Mouse (Mus musculus) cerebellum, postnatal 25 days (tissue): ENCODE measurements around the gene Coq9.
"Not testable (repeated sequence)": the region's sequence is repeated elsewhere in the genome, so short reads cannot be mapped to it uniquely, and the experiment has no call there.

Experiments
- DNase-seq, 2 experiments: peaks; one replicate each; pipeline ENCODE4 v3.0.0; 2021; ENCODE audit warnings: mixed read lengths in 2 of 2

Coq9 gene

DNA sequence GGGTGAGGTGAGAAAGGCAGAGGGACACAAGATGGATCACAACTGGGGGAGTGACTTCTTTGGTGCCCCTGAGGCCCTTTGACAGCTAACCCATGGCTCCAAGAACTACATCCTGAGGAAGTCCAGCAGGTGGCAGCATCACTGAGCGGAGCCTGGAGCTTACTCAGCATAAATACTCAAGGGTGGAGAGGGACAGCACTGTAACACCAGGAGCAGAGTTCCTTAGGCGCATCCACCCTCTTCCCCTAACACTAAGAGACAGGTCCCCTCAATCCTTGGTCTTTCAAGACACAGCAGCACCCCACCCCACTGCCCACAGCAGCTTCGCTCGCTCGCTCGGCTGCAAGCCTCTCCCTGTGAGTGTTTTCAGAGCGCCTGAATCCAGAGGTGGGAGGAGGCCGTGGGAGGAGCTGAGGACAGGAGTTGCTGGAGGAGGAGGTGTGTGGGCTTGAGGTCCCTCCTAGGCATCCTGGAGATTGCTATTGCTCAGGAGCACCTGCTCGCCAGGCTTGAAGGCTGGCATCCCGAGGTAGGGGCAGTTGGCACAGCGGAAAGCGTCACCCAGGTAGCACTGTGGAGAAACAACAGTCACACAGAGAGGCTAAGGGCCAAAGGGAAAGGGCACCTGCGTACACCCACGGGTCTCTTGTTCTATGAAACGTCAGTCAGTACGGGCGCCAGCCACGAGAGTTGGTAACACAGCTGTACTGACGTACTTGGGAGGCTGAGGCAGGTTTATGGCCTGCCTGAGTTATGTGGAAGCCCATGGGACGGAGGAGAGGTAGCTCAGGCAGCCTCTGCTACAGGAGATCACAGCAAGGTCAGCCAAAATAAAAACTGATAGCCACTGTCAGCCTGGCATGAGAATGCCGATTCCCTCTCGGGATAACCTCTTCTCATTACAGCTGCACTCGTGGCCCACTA, 15.2 kb upstream of the Coq9 start:
- DNase-seq: peak; percentile 55 to 70

DNA sequence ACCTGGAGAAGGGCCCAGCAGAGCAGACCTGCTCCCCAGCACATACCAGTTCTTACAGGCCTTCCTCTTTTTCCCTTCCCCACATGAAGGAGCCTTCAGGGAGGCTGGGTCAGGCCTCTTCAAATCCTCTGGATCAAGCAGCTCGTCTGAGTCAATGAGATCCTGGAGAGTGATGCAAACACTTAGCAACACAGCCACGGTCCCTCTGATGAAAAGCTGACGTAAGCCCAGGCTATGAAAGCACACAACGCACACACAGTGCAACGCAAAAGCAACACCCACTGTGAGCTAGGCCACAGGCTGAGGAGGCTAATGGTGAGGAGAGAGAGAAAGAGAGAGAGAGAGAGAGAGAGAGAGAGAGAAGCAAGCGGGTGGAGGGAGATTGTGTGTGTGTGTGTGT, 13.0 kb upstream of the Coq9 start:
- DNase-seq: no peak

DNA sequence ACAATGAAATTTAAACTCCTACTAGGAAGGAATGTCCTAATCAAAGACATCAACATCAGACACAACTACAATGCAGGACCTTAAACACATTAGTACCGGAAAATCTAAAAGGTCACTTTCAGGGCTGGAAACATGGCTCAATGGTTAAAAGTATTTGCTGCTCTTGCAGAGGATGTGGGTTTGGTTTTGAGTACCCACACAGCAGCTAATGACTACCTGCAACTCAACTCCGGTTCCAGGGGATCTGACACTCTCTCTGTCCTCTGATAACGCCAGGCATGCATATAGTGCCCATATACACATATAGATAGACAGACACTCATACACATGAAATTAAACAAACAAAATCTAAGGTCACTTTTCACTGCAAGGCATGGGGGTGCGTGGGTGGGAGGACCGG, 11.9 kb upstream of the Coq9 start:
- no peak for DNase-seq

DNA sequence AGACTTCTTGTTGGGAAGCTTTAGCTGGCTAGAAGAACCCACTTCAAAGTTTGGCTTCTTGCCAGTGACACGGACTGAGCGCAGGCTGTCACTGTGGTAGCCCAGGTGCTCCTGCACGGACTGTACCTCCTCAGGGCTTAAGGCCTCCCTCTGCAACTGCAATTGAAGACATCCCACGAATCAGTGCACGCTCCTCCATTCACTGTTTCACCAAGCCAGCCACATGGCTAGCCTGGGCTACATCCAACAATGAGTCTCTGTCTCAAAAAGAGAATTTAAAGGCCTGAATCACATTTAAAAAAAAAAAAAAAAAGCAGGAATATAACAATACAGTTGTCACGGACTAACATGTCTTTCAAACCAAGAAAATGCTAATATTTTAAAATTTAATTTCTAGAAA, 9.8 kb upstream of the Coq9 start:
- peak in 1 of 2 experiments; percentile 27 for DNase-seq

DNA sequence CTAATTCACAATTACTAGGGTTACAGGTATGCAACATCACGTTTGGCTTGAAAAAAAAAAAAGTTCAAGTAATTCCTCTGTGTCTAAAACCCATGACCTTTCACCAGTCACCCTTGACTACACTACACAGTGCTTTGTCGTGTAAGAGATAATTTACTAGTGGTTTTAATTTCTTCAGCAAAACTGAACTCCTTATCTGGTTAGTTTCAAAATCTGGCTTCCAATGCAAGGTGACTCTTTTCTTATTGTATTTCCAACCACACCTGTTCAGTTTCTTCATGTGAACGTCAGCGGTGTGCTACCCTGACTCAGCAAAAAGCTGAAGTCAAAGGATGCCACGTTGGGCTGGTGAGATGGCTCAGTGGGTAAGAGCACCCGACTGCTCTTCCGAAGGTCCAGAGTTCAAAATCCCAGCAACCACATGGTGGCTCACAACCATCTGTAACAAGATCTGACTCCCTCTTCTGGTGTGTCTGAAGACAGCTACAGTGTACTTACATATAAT, 4.2 kb upstream of the Coq9 start:
- not testable (repeated sequence) for DNase-seq

DNA sequence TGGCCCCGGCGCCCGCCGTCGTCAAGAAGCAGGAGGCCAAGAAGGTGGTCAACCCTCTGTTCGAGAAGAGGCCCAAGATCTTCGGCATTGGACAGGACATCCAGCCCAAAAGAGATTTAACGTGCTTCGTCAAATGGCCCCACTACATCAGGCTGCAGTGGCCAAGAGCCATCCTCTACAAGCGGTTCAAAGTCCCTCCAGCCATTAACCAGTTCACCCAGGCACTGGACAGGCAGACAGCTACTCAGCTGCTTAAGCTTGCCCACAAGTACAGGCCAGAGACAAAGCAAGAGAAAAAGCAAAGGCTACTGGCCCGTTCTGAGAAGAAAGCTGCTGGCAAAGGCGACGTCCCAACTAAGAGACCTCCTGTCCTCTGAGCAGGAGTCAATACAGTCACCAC, 2.4 kb upstream of the Coq9 start:
- DNase-seq: not testable (repeated sequence)

DNA sequence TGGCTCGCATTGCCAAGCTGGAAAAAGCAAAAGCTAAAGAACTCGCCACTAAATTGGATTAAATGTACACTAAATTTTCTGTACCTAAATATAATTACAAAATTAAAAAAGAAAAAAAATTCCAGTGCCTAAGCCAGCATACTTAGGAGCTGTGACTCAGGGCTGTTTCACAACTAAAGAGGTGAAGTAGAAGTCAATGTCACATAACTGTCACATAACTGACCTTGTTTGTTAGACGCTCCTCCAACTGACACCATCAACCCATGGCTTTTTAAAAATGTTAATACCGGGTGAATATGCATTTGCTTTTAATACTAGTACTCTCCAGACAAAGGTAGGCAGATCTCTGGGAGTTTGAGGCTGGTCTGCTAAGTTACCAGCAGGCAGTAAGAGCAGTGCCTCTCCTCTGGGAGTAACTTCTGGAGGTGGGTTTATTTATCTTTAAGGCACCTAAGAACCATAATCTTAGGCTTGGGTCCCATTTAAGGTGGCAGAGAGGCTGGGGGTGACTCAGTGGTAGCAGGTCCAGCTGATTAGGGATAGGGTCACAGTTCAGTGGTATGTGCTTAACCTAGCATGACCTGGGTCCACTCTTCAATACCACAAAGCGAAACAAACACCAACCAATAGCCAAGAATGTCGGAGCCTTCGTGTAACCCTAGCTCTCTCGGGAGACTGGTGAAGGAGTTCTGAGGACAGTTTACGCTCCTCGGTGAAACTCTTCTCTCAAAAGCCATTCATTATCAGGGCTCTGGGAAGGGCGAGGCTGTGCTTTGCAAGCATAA, 1.5 kb upstream of the Coq9 start:
- no peak for DNase-seq

DNA sequence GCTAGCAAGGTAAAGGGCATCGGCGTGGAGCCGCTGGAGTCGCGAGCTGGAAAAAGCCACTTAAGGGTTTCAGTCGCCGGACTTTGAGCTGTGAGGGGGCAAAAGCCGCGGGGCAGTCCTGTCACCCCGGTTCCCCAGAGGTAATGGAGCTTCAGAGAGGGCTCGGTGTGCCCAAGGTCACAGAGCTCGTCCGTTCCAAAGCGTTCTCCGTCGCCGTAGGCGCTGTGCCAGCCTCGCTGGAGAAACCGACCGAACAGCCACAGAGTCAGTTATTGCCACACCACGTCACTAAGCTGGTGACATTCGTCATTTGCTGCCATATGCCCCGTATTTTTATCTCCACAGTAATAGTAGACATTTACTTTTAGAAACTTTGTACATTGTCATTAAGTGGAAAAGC, 479 bp downstream of the Coq9 start:
- peak in 1 of 2 experiments; percentile 90 for DNase-seq

DNA sequence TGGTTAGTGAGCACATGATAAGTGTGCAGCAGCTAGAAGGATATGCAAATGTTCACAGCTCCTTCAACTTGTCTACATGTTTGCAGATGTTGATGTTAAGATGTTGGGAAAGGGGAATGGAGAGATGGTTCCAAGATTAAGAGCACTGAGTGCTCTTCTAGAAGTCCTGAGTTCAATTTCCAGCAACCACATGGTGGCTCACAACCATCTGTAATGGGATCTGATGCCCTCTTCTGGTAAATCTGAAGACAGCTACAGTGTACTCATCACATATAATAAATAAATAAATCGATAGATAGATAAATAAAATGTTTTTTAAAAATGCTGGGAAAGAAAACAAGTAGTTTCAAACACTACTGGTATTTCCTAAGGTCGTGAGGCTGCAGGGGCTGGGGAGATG, 3.1 kb downstream of the Coq9 start:
- no peak for DNase-seq

DNA sequence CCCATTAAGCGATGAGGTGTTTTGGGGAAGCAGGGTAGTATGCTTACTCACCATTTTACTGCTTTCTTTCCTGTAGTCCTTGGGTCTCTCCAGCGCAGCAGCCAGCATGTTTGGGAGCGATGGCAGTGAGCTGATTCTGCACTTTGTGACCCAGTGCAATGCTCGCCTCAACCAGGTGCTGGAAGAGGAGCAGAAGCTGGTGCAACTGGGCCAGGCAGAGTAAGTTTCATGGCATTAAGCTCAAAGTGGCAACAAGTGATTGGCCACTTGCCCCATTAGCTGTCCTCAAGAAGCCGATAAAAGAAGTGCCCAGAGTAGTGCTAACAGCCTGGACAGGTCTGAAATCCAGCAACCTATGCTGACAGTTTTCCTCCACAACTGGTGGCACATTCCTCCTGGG, 11.9 kb downstream of the Coq9 start:
- no peak for DNase-seq

DNA sequence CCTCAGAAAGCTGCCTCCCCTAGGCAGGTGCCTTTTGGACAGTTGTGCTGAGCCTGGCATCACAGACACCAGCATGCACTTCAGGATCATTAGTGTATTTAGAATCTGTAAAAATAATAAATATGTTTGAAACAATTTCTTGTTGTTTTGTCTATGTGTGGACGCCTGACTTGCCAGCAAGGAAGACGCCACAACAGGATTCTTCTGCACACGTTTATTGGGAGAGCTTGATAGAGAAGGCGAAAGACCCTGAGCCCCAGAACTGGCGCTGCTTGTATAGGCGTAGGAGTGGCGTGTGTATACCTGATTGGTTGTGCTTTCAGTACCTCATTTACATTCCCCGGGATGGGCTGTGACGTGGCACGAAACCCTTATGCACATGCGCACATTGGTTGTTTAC, 16.6 kb downstream of the Coq9 start:
- not testable (repeated sequence) for DNase-seq

DNA sequence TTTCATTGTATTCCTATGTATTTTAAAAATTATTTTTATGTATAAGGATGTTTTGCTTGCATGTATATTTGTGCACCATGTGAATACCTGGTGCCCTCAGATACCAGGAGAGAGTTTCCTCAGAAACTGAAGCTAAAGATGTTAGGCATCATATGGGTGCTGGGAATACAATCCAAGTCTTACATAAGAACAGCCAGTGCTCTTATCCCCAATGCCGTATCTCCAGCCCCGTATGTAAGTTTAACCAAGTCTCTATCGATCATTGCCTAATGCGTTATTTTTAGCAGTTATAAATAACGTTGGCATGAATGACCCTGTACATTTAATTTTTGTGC, 18.9 kb downstream of the Coq9 start:
- DNase-seq: no peak

DNA sequence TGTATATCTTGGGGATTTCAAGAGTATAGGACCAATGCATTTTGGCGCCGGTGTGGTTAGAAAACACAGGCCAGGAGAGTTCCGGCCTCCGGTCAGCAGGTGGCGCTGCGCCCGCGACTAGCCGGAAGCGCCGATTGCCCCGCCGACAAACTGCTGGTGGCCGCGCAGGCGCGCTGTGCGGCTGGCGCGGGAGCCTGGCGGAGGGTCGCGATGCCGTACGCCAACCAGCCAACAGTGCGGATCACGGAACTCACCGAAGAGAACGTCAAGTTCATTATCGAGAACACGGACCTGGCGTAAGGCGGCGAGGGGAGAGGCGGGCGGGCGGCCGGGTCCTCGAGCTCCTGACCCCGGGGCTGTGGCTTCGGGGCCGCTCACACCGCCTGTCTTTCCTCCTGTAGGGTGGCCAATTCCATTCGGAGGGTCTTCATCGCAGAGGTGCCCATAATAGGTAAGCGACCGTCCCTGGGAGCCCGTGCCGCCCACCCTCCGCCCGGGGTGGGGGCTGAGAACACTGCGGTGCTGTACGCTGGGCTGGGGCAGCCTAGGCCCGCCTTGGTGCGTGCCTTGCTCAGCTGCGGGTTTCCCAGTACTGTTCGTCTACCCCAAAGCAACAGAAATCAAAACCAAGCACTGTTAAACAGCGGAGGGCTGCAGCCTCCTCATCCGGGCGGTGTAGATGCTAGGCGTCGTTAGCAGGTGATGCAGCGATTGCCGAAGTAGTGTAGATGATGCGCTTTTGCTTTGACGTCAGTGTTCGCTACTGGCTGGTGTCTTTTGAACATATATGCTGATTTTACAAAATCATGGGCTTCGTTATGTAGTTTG, 19.4 kb downstream of the Coq9 start, which contains the start of gene Polr2c:
TSS of gene Polr2c (plus strand) at position 105 of the 828 bp plus-strand sequence.
- DNase-seq: peak; percentile 96 to 97

DNA sequence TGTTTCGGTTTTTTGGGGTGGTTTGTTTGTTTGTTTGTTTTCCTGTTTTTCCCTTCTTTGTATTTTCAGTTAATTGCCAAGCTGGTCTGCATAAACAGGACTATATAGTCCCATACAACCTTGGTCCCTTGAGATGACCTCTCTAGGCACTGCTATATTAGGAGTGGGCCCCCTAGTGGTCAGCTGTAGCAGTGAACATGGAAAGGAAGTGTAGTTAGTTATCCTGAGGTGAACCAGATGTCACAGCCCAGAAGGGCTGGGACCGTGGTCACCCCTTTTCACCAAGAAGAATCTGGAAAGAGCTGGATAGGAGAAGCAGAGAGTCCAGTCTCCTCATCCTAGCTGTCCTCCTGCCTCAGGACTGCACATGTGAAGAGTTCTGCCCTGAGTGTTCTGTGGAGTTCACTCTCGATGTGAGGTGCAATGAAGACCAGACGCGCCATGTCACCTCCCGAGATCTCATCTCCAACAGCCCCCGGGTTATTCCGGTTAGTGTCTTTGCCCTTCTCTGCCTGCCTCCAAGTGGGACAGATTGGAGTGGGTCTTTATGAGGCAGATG, 23.3 kb downstream of the Coq9 start:
- DNase-seq: peak; percentile 50 to 74

DNA sequence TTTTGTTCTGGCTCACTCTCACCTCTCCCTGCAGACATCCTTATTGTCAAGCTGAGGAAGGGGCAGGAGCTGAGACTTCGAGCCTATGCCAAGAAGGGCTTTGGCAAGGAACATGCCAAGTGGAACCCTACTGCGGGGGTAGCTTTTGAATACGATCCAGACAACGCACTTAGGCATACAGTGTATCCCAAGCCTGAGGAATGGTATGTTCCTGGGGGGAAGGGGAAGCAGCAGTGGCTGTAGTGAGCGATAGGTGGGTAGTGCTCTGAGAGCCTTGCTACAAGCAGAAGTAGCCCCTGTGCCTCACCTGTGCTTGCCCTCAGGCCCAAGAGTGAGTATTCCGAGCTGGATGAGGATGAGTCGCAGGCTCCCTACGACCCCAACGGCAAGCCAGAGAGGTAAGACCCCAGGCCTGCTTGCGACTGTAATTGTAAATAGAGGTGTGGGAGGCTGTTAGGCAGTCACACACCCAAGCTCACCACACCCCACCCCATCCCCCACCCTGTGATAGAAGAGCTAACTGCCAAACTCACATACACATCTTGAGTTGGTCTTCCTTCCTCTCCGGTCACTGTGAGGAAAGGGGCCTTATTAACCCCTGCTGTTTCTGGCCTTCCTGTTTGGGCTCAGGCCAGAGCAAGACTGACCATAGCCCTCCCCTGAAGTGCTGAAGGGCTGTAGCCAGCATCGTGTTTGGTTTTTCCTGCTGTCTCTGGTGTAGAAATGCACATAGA, 24.5 kb downstream of the Coq9 start:
- no peak for DNase-seq

DNA sequence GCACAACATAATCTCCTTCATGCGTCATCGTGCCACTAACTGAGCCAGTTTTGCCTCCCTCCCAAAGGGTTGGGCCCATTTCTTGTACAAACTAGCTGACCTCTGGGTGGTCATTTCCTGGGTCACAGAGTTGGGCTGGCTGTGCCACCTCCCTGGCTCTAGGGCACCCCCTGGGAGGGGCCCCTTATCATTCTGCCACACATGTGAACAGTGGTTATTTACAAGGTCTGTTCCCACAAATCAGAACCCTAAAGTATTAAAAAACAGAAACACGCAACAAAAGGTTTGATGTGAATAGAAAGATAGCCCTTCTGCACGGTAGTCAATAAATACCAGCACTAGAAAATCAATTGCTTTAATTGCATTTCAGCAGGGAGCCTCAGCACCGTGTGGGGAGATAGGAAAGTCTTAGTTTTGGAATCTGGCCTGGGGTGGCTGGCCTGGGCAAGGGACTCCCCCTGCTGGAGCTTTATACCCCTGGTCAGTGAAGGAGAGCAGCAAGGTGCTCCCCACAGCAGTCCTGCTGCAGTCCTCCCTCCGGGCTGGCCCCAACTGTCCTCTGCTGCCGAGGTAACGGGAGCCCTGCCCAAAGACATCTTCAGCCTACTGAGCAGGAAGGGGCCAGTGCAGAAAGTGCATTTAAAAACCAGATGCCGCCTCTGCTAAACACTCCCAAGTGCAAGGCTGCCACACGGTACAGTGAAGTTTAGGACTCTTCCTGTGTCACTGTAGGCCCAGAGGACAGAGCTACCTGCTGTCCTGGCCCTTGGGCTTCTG, 26.0 kb downstream of the Coq9 start:
- DNase-seq: no peak

DNA sequence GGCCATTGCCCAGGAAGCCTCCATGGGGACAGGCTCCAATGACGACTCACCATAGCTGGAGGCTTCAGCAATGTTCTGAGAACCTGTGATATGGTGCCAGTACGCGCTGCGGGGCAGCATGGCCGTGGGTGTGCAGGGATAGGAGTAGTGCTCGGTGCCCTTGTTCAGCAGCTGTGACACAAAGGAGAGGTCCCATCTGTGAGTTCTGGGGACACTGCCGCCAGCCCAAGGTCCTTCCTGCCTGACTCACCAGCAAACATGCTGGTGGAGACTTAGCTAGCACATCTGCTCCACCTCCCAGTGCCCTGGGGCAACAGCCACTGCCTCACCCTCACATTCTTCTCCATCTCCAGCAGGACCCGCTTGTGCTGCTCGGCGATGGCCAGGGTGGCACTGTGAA, 27.2 kb downstream of the Coq9 start:
- no peak for DNase-seq

DNA sequence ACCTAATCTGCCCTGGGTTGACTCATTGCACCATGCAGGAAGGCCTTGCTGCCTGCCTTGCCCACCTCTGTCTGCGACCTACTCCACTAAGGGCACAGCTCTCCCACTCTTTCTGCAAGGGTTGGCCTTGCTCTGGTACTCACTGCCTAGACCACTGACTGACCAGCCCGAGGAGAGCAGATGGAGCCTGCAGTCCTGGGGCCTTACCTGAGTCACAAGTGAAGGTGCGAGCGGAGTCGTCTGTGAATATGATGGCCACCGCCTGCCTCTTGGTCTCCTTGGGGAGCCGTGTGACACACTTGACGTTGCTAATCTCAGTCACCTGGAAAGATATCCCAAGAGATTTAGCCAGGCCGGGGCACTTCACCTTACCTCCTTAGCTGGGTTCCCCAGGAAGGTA, 28.8 kb downstream of the Coq9 start:
- no peak for DNase-seq

DNA sequence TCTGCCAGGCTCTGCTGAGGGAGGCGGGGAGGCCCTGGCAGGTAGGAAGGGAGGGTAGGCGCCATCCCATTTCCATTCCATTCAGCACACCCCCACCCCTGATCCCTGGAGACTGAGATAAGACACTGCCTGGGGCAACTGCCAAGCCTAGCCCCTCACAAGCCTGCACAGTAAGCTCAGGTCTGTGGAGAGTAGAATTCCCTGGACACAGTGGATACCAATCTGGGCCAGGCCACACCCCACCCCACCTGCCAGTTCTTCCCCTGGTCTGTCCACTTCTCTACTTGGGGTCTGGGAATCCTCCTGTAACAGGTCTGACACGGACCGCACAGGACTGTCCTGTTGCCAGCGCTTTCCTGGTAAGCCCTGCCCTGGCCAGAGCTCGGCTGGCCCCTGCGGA, 31.0 kb downstream of the Coq9 start:
- no peak for DNase-seq

DNA sequence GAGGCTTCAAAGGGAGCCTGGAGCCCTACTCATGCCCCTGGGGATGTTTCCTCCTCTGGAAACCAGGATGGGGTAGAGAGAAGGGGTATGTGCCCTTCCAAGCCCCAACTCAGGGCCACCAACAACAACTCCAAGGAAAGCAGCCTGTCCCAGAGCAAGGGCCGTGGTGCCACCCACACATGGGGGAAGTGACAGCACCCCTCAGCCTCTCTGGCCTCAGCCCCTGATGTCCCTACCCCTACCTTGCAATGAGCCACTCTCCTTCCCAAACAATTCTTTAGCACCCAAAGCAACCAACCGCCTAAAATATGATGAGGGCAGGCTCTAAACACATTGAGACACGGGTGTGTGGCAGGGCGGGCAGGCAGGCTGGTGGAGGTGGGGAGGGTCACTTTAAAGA, 31.9 kb downstream of the Coq9 start:
- DNase-seq: no peak

DNA sequence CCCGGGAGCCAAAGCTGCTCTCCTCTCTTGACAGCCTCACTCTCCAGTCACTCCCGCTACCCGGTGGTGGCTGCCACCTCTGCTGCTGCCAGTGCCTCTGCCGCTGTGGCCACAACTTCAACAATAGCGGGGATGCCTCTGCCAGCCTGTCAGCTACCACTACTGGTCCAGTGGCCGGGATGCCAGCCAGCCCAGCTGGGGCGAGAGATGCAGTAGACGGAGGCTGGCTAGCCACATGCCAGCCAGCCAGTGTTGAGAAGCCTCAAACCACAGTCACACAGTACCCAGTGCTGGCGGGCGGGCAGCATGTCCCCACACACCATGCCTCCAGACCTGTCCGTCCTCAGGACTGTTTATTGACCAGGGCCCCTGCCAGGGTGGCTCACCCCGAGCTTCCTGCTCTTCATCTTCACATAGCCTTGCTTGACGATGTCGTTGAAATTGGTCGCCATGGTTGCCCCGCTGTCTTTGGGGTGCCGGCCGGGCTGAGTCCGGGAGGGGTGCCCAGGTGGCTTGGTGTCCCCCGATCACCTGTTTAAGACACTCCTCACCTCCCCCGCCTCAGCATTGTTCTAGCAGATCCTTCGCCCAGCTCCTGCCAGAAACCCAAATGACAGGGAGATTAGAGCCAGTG, 32.5 kb downstream of the Coq9 start:
- DNase-seq: peak; percentile 61 to 64
